Mouse (Mus musculus) CH12.LX (cell line): ENCODE measurements at regions not wholly inside any gene's neighbourhood (a gene's known extent, or its start where the extent isn't known, plus 50 kb on each side); places are given as distances from the start of the nearest gene placed in this dataset.

Experiments
- CTCF ChIP-seq, 2 experiments: IDR thresholded peaks in 1 of 2; conservative IDR thresholded peaks in 1 of 2; 2 replicates each; pipeline ENCODE4 v1.5.1; 2011 to 2012; ENCODE audit warnings: low read depth in 2 of 2, low read length in 2 of 2, improper control_type of control experiment in 1 of 2, inconsistent platforms in 1 of 2, mild to moderate bottlenecking in 1 of 2, moderate library complexity in 1 of 2
- E2F4 ChIP-seq: IDR thresholded peaks from 2 replicates; pipeline ENCODE4 v1.6.1; 2011; ENCODE audit warnings: low read depth, low read length, improper control_type of control experiment; ENCODE audit not compliant: insufficient replicate concordance
- EP300 ChIP-seq: IDR thresholded peaks from 2 replicates; pipeline ENCODE4 v1.6.1; 2011; ENCODE audit warnings: low read length, improper control_type of control experiment
- MEF2A ChIP-seq: IDR thresholded peaks from 2 replicates; pipeline ENCODE4 v1.6.1; 2014; ENCODE audit warnings: low read depth, mild to moderate bottlenecking, inconsistent platforms, low read length, improper control_type of control experiment, borderline replicate concordance
- MYC ChIP-seq: IDR thresholded peaks from 2 replicates; pipeline ENCODE4 v1.6.1; 2011; ENCODE audit warnings: low read depth, mild to moderate bottlenecking, improper control_type of control experiment, low read length
- NRF1 ChIP-seq: IDR thresholded peaks from 2 replicates; pipeline ENCODE4 v1.6.1; 2014; ENCODE audit warnings: low read depth, mild to moderate bottlenecking, inconsistent platforms, low read length, improper control_type of control experiment, moderate library complexity
- POLR2A ChIP-seq: IDR thresholded peaks from 2 replicates; pipeline ENCODE4 v1.6.1; 2011; ENCODE audit warnings: low read depth, mild to moderate bottlenecking, improper control_type of control experiment, low read length
- RCOR1 ChIP-seq: conservative IDR thresholded peaks from 2 replicates; pipeline ENCODE4 v1.6.1; 2012; ENCODE audit warnings: low read depth, mild to moderate bottlenecking, inconsistent platforms, low read length, improper control_type of control experiment
- ZNF384 ChIP-seq: IDR thresholded peaks from 2 replicates; pipeline ENCODE4 v1.6.1; 2012; ENCODE audit warnings: low read depth, low read length, improper control_type of control experiment, inconsistent platforms

- TF ChIP-seq NRF1 (no peak), EP300 (no peak), MEF2A (no peak), RCOR1 (no peak), CTCF (conservative IDR thresholded peaks at IDR 0.05 in 1 of 2, IDR thresholded peaks at IDR 0.05 in 1 of 2; ENCODE audit: low read depth in 2 of 2, low read length in 2 of 2) (no peak), ZNF384 (no peak), E2F4 (no peak), MYC (no peak), POLR2A (no peak)
Observed at GRCm38 (mm10) chr13:52362266-52362665, 168.8 kb downstream of the Diras2 start.
